Mouse (Mus musculus): ENCODE results near the gene Srrd. TPM values are rescaled to one million over a fixed set of nuclear protein-coding genes. Genes with fewer than 3 reads are reported as not detected.

Srrd gene
- 46.8 and 51.7 TPM in 2 replicates for polyA plus RNA-seq (2012; rRNA removed; ENCODE audit: low replicate concordance)

DNA sequence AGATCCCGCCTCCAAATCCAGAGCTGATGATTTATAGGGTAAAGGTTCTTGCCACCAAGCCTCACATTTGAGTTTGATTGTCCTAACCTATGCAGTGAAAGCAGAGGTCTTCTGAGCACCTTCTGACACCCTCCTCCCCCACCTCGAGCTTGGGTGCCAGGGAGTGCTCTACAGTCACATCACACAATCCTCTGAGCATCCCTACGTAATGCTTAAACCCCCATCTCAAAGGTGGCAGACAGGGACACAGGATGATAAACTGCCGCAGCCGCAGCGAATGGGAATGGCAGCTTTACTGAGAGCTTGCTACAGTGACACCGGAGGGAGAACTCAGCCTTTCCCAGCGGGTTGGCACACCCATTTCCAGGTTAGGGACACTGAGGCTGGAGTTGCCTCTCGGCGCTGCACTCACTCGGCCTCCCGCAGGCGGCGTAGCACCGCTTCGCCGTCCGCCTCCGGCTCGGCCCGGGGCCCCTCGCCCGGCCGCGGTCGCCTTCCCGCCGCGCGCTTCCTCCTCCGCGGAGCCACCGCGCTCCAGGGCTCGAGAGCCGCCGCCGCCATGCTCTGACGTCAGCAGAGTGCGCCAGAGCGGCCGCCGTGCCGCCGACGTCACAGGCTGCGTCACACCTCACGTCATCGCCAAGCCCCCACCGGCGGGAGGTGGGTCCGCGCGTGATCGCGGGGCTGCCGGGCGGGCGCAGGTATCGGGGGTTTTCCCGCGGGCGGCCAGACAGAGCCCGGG lies at the start of gene Srrd, which contains the start of gene Hps4:
Gene Srrd (minus strand): TSS at position 578 of the 742 bp plus-strand sequence.
Gene Hps4 (plus strand): TSS at position 621 of the 742 bp plus-strand sequence.

DNA sequence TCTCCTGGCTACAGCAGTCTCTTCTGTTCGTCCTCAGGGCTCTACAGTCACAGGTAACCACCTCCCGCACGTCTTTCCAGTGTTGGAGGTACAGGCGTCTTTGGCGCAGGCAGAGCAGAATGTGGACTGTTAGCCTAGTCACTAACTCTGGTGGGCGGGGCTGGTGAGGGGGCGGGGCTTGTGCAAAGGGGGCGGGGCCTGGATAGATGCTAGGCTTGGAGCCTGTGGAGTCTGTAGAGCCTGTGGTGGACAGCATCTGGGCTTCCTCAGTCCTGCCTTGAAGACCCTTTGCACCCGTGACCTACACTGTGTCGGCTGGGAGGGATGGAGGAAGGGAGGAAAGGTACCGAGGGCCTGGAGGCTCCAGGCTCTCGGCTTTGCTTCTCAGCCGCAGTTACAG lies 13.1 kb upstream of the Srrd start, which contains the start of gene Gm6583:
Gene Gm6583 (minus strand): TSS at position 124 of the 400 bp plus-strand sequence.

DNA sequence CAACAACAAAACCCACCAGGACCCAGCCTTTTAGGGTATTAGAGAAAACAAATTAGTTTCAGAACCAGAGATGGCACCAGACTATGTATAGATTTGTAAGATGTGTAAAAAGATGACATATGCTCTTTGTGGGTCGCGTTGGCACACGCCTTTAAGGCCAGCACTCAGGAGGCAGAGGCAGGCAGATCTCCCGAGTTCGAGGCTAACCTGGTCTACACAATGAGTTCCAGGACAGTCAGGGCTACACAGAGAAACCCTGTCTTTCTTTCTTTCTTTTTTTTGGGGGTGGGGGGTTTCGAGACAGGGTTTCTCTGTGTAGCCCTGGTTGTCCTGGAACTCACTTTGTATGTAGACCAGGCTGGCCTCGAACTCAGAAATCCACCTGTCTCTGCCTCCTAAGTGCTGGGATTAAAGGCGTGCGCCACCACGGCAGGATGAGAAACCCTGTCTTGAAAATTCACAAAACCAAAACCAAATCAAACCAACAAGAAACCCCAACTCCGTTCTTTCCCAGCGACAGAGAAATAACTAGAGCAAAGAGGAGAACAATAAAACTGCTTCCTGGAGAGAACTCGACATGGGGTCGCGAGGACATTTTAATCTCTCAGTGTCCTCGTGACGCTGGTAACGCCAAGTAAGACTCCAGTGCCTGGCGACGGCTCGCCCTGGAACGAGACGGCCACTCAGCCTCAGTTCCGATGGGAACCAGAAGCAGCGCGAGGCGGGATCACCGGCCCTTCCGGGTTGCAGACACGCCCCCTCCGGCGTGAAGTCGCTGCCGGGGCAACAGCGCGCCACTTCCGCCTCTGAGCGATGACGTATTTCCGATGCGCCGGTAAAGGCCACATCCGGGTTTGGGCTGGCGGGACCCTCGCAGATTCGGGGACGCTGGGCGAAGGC lies 17.0 kb downstream of the Srrd start, which contains the start of gene Tfip11:
Gene Tfip11 (plus strand): TSS at position 813 of the 900 bp plus-strand sequence.

Other genes with a start within 250 kb of the Srrd start
- 1.2 TPM in 1 of 2 replicates, not detected in the other for gene Cryba4, start 90.5 kb downstream of the Srrd start, polyA plus RNA-seq (2012; rRNA removed; ENCODE audit: low replicate concordance)
- gene Crybb1, start 87.2 kb downstream of the Srrd start, polyA plus RNA-seq (2012; rRNA removed; ENCODE audit: low replicate concordance) = 0.27 TPM in 1 of 2 replicates, not detected in the other
- gene Tpst2, start 66.3 kb downstream of the Srrd start, polyA plus RNA-seq (2012; rRNA removed; ENCODE audit: low replicate concordance) = 49.2 and 96.8 TPM in 2 replicates
- gene Tfip11, start 16.7 kb downstream of the Srrd start, polyA plus RNA-seq (2012; rRNA removed; ENCODE audit: low replicate concordance) = 28.2 and 38.2 TPM in 2 replicates
- 40.5 and 58.5 TPM in 2 replicates for gene Hps4, start within 50 bp of the Srrd start, polyA plus RNA-seq (2012; rRNA removed; ENCODE audit: low replicate concordance)
- gene Gm6583, start 13.0 kb upstream of the Srrd start, polyA plus RNA-seq (2012; rRNA removed; ENCODE audit: low replicate concordance) = not detected in 2 replicates
- gene Asphd2, start 51.8 kb upstream of the Srrd start, polyA plus RNA-seq (2012; rRNA removed; ENCODE audit: low replicate concordance) = 4.9 and 6.1 TPM in 2 replicates
- not detected in 2 replicates for gene Gm6588, start 106.4 kb upstream of the Srrd start, polyA plus RNA-seq (2012; rRNA removed; ENCODE audit: low replicate concordance)
- 0.26 and 0.30 TPM in 2 replicates for gene Sez6l, start 234.1 kb upstream of the Srrd start, polyA plus RNA-seq (2012; rRNA removed; ENCODE audit: low replicate concordance)

All from mammary gland, adult 2 months (tissue).